Mouse (Mus musculus) kidney, embryonic 14.5 days (tissue): ENCODE results near the gene Slc4a4. TPM values are rescaled to one million over a fixed set of nuclear protein-coding genes. Genes with fewer than 3 reads are reported as not detected.

Experiments used
- ATAC-seq: fragments of 200-750 bp; cut with Nextera tagmentation; 2 replicates; pipeline ENCODE4 v1.8.0; 2017; ENCODE audit warnings: moderate number of reproducible peaks, mild to moderate bottlenecking, moderate TSS enrichment, moderate library complexity; ENCODE audit not compliant: low FRiP score, low TSS enrichment
- H3K27ac ChIP-seq: fragments of 300-500 bp; sonication (generic); 2 replicates; pipeline ENCODE4 v1.5.1; 2014; ENCODE audit warnings: low read depth, mild to moderate bottlenecking, low read length, moderate library complexity, mixed read lengths
- H3K27me3 ChIP-seq: fragments of 300-500 bp; sonication (generic); 2 replicates; pipeline ENCODE4 v1.6.1; 2014; ENCODE audit warnings: mild to moderate bottlenecking, low read length; ENCODE audit not compliant: control insufficient read depth, insufficient read depth
- H3K36me3 ChIP-seq: fragments of 300-500 bp; sonication (generic); 2 replicates; pipeline ENCODE4 v1.6.1; 2014; ENCODE audit warnings: low read length, mixed read lengths; ENCODE audit not compliant: control insufficient read depth, insufficient read depth
- H3K4me1 ChIP-seq: fragments of 300-500 bp; sonication (generic); 2 replicates; pipeline ENCODE4 v1.6.1; 2014; ENCODE audit warnings: low read length, mixed read lengths; ENCODE audit not compliant: control insufficient read depth, insufficient read depth
- H3K4me2 ChIP-seq: fragments of 300-500 bp; sonication (generic); replicated peaks from 2 replicates; pipeline ENCODE4 v1.6.1; 2014; ENCODE audit warnings: low read depth, mild to moderate bottlenecking, low read length
- H3K4me3 ChIP-seq: fragments of 300-500 bp; sonication (generic); 2 replicates; pipeline ENCODE4 v1.5.1; 2014; ENCODE audit warnings: mild to moderate bottlenecking, low read length
- H3K9ac ChIP-seq: fragments of 300-500 bp; sonication (generic); 2 replicates; pipeline ENCODE4 v1.6.1; 2014; ENCODE audit warnings: low read depth, mild to moderate bottlenecking, low read length, moderate library complexity
- H3K9me3 ChIP-seq: fragments of 300-500 bp; sonication (generic); 2 replicates; pipeline ENCODE4 v1.6.1; 2016; ENCODE audit warnings: low read length; ENCODE audit not compliant: control insufficient read depth
- WGBS: fragments of 180-500 bp; shearing (Covaris S2); extraction: QIAGEN DNeasy Blood & Tissue Kit; methylation state at CpG from one replicate; pipeline ENCODE4 v1.1.7; 2014; 5-methylcytosine and 5-hydroxymethylcytosine counted together
- polyA plus RNA-seq: library from polyadenylated mRNA; unstranded; fragments of >200 nt; fragmentation: Nextera tagmentation; extraction: Ambion mirVana; gene quantifications from 2 replicates; pipeline ENCODE4 v1.2.1, GENCODE M21; 2014

Slc4a4 gene
- polyA plus RNA-seq, 1 experiment from 2014 or later = 4.7 TPM

DNA sequence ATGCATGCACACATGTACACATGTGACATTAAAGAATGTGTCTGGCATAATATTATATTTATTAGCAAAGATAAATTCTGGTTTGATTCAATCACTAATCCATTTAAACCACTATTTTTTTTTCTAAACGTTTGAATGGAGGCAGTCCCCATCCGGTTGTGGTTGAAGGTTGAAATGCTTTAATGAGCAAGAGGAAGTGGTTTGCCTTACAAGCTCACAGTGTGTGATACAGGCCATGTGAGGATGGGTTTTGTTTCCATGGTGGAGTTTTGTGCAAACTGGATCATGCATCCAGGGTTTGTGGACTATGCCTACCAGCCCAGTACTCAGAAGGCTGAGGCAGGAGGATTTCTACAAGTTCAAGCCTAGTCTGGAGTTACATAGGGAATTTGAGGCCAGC lies 311.9 kb downstream of the Slc4a4 start:
- 79% methylated on average over 2 of the region's 2 CpGs for WGBS
- Histone ChIP-seq H3K4me3 (no peak overlapping the region), H3K4me2 (no peak overlapping the region), H3K36me3 (no peaks in the 10 kb centered on the region), H3K9ac (no peak overlapping the region), H3K9me3 (no peaks in the 10 kb centered on the region), H3K4me1 (no peaks in the 10 kb centered on the region), H3K27me3 (no peaks in the 10 kb centered on the region), H3K27ac (no peak overlapping the region)
- ATAC-seq = no peak

DNA sequence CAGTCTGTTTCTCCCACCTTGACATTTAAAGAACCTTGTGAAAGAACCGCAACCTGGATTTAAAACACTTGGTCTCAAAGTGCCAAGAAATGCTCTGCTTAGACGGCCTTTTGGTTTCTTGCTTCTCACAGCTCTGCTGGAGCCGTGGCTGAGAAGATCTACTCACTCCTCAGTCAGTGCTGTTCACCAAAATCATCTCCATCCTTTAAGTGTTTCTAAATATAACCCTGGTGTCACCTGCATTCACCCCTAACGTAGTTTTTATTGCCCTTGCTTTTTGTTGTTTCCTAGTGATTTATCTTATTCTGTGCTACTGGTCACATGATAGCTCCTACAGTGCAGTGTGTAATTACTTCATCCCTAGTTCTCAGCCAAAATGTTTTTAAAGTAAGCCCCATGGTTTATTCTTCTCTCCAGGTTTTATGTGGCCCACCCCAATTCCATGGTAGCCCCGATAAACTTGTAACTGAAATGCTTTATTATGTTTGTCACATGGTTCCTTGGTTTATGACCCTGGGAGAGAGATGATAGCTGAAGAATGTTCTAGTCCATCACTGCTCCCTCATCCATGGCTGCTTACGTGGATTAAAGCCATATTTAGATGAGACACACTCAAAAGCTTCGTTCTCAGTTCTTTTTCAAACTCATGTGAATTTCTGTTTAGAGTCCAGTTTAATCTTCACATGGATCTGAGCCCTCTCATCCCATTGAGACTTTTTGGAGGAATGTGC lies 323.5 kb downstream of the Slc4a4 start:
- H3K27me3 ChIP-seq = no peaks in the 10 kb centered on the region
- H3K4me3 ChIP-seq = no peak overlapping the region
- no peak overlapping the region for H3K9ac ChIP-seq
- H3K36me3 ChIP-seq = no peaks in the 10 kb centered on the region
- no peak overlapping the region for H3K27ac ChIP-seq
- H3K4me2 ChIP-seq = no peak overlapping the region
- H3K4me1 ChIP-seq = no peaks in the 10 kb centered on the region
- ATAC-seq = peak; percentile 88
- no peaks in the 10 kb centered on the region for H3K9me3 ChIP-seq
- 38% methylated on average over 7 of the region's 7 CpGs for WGBS

DNA sequence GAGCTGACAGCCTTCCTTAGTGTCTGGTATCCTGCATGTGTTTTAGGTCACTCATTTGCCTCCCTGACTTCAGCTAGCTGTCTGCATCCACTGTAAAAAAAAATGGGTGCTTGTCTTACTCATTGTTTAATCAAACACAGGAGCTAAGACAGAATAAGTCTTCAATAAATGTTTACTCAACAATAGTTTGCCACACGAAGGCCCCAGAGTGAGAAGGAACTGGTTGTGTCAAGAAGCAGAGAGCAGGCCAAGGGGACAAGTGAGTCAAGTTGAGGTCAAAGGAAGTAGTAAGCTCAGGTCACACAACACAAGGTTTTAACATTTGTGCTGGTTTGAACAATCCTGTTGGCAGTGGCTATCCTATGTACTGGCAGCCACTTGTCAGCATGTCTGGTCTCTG lies 324.4 kb downstream of the Slc4a4 start:
- 49% methylated on average over 1 of the region's 1 CpGs for WGBS
- H3K36me3 ChIP-seq = no peaks in the 10 kb centered on the region

DNA sequence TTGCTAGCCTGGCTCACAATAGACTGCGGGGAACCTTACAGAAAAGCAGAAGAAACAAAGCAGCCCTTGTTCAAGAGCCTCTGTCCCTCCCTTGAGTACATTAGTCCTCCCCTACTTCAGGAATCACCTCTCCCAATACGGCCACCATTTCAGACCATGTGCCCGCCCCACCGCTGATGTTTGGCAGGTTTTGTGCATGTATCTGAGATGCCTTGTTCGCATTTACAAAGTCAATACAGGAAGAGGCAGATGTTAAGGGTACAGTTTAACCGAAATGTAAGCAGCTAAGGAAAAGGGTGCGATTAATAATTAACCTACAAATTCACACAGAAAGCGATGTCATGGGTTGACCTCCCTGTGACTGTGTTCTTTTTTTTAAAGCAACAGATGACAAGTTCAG lies 331.6 kb downstream of the Slc4a4 start:
- Histone ChIP-seq H3K4me1 (no peaks in the 10 kb centered on the region), H3K9ac (no peak overlapping the region), H3K4me2 (no peak overlapping the region), H3K27me3 (no peaks in the 10 kb centered on the region), H3K36me3 (no peaks in the 10 kb centered on the region), H3K4me3 (no peak overlapping the region), H3K9me3 (no peaks in the 10 kb centered on the region), H3K27ac (peak overlapping the region; percentile 60)
- WGBS = 52% methylated on average over 8 of the region's 8 CpGs
- peak; percentile 65; the same call in 1 of the 2 replicates for ATAC-seq

More for the DNA sequence above, 324.4 kb downstream of the Slc4a4 start:
- Histone ChIP-seq H3K9ac (no peak overlapping the region), H3K27ac (no peak overlapping the region), H3K9me3 (no peaks in the 10 kb centered on the region), H3K4me1 (no peaks in the 10 kb centered on the region), H3K4me2 (no peak overlapping the region), H3K27me3 (no peaks in the 10 kb centered on the region), H3K4me3 (no peak overlapping the region)
- ATAC-seq = no peak

DNA sequence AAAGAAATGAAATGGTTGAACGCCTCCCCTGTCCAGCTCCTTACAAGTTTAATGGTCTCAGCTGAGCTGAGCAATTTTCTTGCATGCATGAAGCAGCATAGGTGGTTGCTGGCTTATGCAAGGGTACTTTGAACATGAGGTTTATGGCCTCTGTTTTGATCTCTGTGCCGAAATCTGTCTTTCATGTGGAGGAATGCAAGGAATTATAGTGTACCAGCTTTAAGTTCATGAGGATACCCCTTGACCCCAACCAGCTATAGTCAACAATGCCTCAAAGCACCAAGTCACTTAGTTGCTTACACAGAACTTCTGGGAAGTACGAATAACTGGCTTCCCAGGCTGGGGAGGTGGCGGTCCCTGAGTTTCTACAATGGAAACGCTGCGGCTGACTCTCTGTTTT lies 332.1 kb downstream of the Slc4a4 start:
- WGBS = 37% methylated on average over 6 of the region's 6 CpGs

DNA sequence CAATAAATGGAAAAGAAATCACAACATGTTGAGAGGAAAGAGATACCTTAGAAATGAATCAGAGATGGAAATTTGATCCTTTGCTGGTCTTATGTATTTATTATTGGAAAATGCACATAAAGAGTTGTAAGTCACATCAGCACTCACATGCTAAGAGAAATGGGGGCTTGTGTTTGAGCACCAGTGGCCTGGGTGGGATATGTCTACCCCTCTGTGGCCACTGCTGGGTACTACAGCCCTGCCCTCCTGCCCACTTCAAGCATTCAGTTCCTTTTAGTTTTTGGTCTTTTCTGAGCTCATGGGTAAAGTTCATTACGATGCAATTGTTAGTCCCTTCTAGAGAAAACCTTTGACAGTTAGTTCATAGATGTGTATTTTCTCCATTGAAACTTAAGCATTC lies 335.0 kb downstream of the Slc4a4 start:
- H3K4me1 ChIP-seq = no peaks in the 10 kb centered on the region
- no peak overlapping the region for H3K4me2 ChIP-seq
- no peak overlapping the region for H3K27ac ChIP-seq
- H3K27me3 ChIP-seq = no peaks in the 10 kb centered on the region
- WGBS = 46% methylated on average over 1 of the region's 1 CpGs
- no peak overlapping the region for H3K9ac ChIP-seq
- H3K36me3 ChIP-seq = no peaks in the 10 kb centered on the region
- peak; percentile 67; the same call in 1 of the 2 replicates for ATAC-seq
- H3K9me3 ChIP-seq = 0 out of 2 replicates have a peak, but pooled peaks cover under 1% of the 10 kb centered on the region
- no peak overlapping the region for H3K4me3 ChIP-seq

More for the DNA sequence above, 332.1 kb downstream of the Slc4a4 start:
- no peaks in the 10 kb centered on the region for H3K9me3 ChIP-seq
- no peaks in the 10 kb centered on the region for H3K27me3 ChIP-seq
- H3K4me3 ChIP-seq = no peak overlapping the region
- no peak overlapping the region for H3K9ac ChIP-seq
- ATAC-seq = peak; percentile 73
- H3K4me2 ChIP-seq = 0 out of 2 replicates have a peak overlapping the region, but pooled peaks have one; percentile 4
- H3K4me1 ChIP-seq = no peaks in the 10 kb centered on the region
- H3K36me3 ChIP-seq = no peaks in the 10 kb centered on the region
- H3K27ac ChIP-seq = peak overlapping the region; percentile 48; the same call in 1 of the 2 replicates

DNA sequence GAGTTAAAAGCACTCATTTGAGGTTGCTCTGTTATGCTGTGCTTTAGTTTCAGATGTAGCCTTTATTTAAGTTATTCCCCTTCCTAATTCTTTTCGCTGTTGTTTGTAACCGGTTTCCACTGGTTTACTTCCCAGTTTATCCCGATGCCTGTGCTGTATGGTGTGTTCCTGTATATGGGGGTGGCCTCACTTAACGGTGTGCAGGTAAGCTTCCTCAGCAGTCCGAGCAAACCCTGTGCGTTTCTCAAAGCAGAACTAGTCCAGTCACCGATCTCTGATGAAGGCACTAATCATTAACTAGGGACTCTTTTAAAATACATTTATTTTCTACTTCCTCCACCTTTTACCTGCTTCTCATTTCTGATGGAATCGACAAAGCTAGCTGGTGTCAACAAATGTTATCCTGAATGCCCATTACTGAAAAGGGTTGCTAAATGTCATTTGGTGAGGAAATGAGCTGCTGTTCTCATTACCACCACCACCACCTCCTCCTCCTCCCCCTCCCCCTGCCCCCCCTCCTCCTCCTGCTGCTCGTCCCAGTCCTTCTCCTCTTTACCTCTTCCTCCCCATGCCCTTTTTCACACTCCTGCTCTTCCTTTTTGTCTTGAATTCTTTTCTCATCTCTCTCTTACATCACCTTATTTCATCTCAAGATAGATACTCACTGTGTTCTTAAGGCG lies 336.6 kb downstream of the Slc4a4 start:
- 0 out of 2 replicates have a peak, but pooled peaks have one; percentile 26 for ATAC-seq
- no peaks in the 10 kb centered on the region for H3K27me3 ChIP-seq
- no peak overlapping the region for H3K27ac ChIP-seq
- H3K36me3 ChIP-seq = no peaks in the 10 kb centered on the region
- H3K9ac ChIP-seq = no peak overlapping the region
- 0 out of 2 replicates have a peak, but pooled peaks cover 2% of the 10 kb centered on the region for H3K9me3 ChIP-seq
- WGBS = 35% methylated on average over 10 of the region's 10 CpGs
- H3K4me2 ChIP-seq = peak overlapping the region; percentile 15; the same call in 1 of the 2 replicates
- no peak overlapping the region for H3K4me3 ChIP-seq
- no peaks in the 10 kb centered on the region for H3K4me1 ChIP-seq

DNA sequence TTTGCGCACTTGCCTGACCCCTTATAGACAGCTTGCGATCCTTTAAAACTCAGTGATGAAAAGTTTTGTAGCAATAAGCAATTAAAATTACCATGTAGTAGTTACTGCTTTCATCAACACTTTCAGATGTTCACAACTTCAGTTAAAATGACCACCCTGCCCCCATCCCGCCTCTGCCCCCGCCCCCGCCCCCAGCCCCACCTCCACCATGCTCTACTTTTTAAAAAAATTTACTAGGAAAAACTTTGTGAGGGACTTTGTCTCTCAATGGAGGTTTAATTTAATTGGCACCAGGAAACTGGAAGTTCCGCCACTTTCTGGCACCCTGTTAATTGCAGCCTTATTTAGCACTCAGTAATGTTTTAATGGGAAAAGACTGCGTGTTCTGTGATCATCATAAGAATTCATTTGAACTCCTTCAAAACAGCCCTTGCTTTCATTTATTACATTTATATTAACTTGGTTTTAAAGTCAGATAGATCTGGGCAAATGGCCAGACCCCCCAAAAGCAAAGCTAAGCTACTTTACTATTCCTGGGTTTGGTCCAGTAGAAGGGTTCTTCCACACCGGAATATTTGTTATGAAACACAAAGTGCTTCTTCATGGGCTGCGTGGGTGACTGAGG lies 337.2 kb downstream of the Slc4a4 start:
- ATAC-seq = no peak
- H3K36me3 ChIP-seq = no peaks in the 10 kb centered on the region
- no peak overlapping the region for H3K27ac ChIP-seq
- no peaks in the 10 kb centered on the region for H3K4me1 ChIP-seq
- 52% methylated on average over 9 of the region's 9 CpGs for WGBS
- H3K9me3 ChIP-seq = 0 out of 2 replicates have a peak, but pooled peaks cover 2% of the 10 kb centered on the region
- 0 out of 2 replicates have a peak overlapping the region, but pooled peaks have one; percentile 15 for H3K4me2 ChIP-seq
- no peak overlapping the region for H3K9ac ChIP-seq
- no peaks in the 10 kb centered on the region for H3K27me3 ChIP-seq
- no peak overlapping the region for H3K4me3 ChIP-seq
